8 mouse cellular contexts compared by ENCODE assay signal in genomic region chr11:98863751-98864429, GRCm38 (mm10). TPM values are rescaled to one million over a fixed set of nuclear protein-coding genes. Genes with fewer than 3 reads are reported as not detected.
DNase-seq lines count a peak whose midpoint lies in the region; ATAC-seq and TF ChIP-seq lines count a peak whose summit lies in the region.

No protein-coding gene starts in this region.

- H3K27ac ChIP-seq in heart, embryonic 10.5 days: peak overlapping the region; percentile 97
- peak overlapping the region; percentile 75; the same call in 1 of the 2 replicates for H3K27ac ChIP-seq in embryonic fibroblast, embryonic 13.5 days (ENCODE audit: insufficient read depth, low read length)
- peak overlapping the region; percentile 88 for H3K27ac ChIP-seq in hindbrain, postnatal 0 days

- under 1% methylated on average over 38 of the region's 39 CpGs for WGBS in heart, embryonic 10.5 days
- under 1% methylated on average over 36 of the region's 39 CpGs for WGBS in hindbrain, postnatal 0 days

- no peaks in the 10 kb centered on the region for H3K27me3 ChIP-seq in heart, embryonic 10.5 days (ENCODE audit: insufficient read depth, poor library complexity, severe bottlenecking)
- H3K27me3 ChIP-seq in hindbrain, postnatal 0 days (ENCODE audit: insufficient read depth, low read length): no peaks in the 10 kb centered on the region
- H3K27me3 ChIP-seq in myocyte (ENCODE audit: control insufficient read depth, insufficient read depth, insufficient read length): no peaks in the 10 kb centered on the region

- no peaks in the 10 kb centered on the region for H3K9me3 ChIP-seq in heart, embryonic 10.5 days
- no peaks in the 10 kb centered on the region for H3K9me3 ChIP-seq in hindbrain, postnatal 0 days (ENCODE audit: low read length)

- ATAC-seq in hindbrain, postnatal 0 days: peak; percentile 78

- DNase-seq in heart, embryonic 10.5 days (ENCODE audit: low spot score): peak; percentile 89
- DNase-seq in heart, postnatal 25 days (ENCODE audit: low spot score): no peak
- peak; percentile 22 for DNase-seq in MEL-GATA-1-ER (ENCODE audit: extremely low read depth, low read depth)
- DNase-seq in hindbrain, postnatal 0 days (ENCODE audit: low spot score): peak; percentile 86
- peak; percentile 66 for DNase-seq in liver
- DNase-seq in thymus, postnatal 4 days: peak; percentile 81

- H3ac ChIP-seq in myocyte (ENCODE audit: control insufficient read depth, insufficient read length): peak overlapping the region; percentile 47

- intact Hi-C loops in heart, postnatal 25 days (cut with DNase I): loop anchor here (5.0 kb wide), 1 partner anchor 108 kb away; no protein-coding TSS in a partner anchor

- H3K4me3 ChIP-seq in heart, embryonic 10.5 days: peak overlapping the region; percentile 92
- H3K4me3 ChIP-seq in embryonic fibroblast, embryonic 13.5 days (ENCODE audit: insufficient read depth, low read length): peak overlapping the region; percentile 55
- peak overlapping the region; percentile 51 for H3K4me3 ChIP-seq in hindbrain, postnatal 0 days (ENCODE audit: low read length)
- H3K4me3 ChIP-seq in myocyte: peak overlapping the region; percentile 84

- H3K36me3 ChIP-seq in heart, embryonic 10.5 days: peaks cover 28% of the 10 kb centered on the region
- H3K36me3 ChIP-seq in hindbrain, postnatal 0 days (ENCODE audit: insufficient read depth, low read length): no peaks in the 10 kb centered on the region
- peaks cover 7% of the 10 kb centered on the region for H3K36me3 ChIP-seq in myocyte (ENCODE audit: control insufficient read depth, insufficient read depth)

- no peak for TF ChIP-seq POLR2A in embryonic fibroblast, embryonic 13.5 days (IDR thresholded peaks at IDR 0.05; ENCODE audit: low read depth, low read length)
- TF ChIP-seq POLR2A in myocyte (IDR thresholded peaks at IDR 0.05; ENCODE audit: insufficient read length, low read depth): no peak

- H3K4me1 ChIP-seq in heart, embryonic 10.5 days: peaks cover 27% of the 10 kb centered on the region
- H3K4me1 ChIP-seq in embryonic fibroblast, embryonic 13.5 days (ENCODE audit: control insufficient read depth, insufficient read depth, low read length): 0 out of 2 replicates have a peak, but pooled peaks cover 4% of the 10 kb centered on the region
- peaks cover 9% of the 10 kb centered on the region; the same call in 1 of the 2 replicates for H3K4me1 ChIP-seq in hindbrain, postnatal 0 days (ENCODE audit: insufficient read depth, low read length)

- no peak for TF ChIP-seq CTCF in embryonic fibroblast, embryonic 13.5 days (IDR thresholded peaks at IDR 0.05; ENCODE audit: borderline replicate concordance, insufficient read depth, low read length)
- no peak for TF ChIP-seq CTCF in hindbrain, postnatal 0 days (IDR thresholded peaks at IDR 0.05; ENCODE audit: low read depth)

- H3K79me2 ChIP-seq in myocyte (ENCODE audit: control insufficient read depth, insufficient read depth): peaks cover 25% of the 10 kb centered on the region

- H3K4me2 ChIP-seq in hindbrain, postnatal 0 days (ENCODE audit: low read depth, low read length): peak overlapping the region; percentile 73
- peak overlapping the region; percentile 70 for H3K4me2 ChIP-seq in myocyte (ENCODE audit: low read depth)

- H3K9ac ChIP-seq in hindbrain, postnatal 0 days (replicated peaks; ENCODE audit: low read length): peak overlapping the region; percentile 64

TF ChIP-seq in myocyte, 11 proteins besides CTCF, POLR2A, EP300 and RAD21:
- no peak for TF ChIP-seq TCF3 (IDR thresholded peaks at IDR 0.05; ENCODE audit: insufficient read length, low read depth)
- TF ChIP-seq MYOD1 (IDR thresholded peaks at IDR 0.05; ENCODE audit: control insufficient read depth in 1 of 3, insufficient read length in 2 of 3, low read depth in 2 of 3): no peak

RNA-seq across cellular contexts. Expression of gene Wipf2, which starts 0.5 kb away (rescaled TPM):
- polyA plus RNA-seq in heart, embryonic 10.5 days (2016; fragmentation: Nextera tagmentation; extraction: Ambion mirVana): 2.8 and 4.1 TPM in 2 replicates
- total RNA-seq in heart, postnatal 25 days (2021): 10 to 100 TPM in 1 of 2 experiments, 1 to 10 TPM in 1; 7.8 to 11.2 TPM
- polyA plus RNA-seq in embryonic fibroblast, embryonic 13.5 days (2011; ENCODE audit: insufficient read length, low read depth, missing spikeins): 10.7 and 11.4 TPM in 2 replicates
- total RNA-seq in hindbrain, postnatal 0 days (2014; rRNA removed): 8.1 and 10.4 TPM in 2 replicates
- polyA plus RNA-seq in hindbrain, postnatal 0 days (2015; fragmentation: Nextera tagmentation; extraction: Ambion mirVana): 3.5 and 3.7 TPM in 2 replicates
- polyA plus RNA-seq in myocyte (2012; fragmentation: generic; extraction: Trizol): 5.3 TPM

RNA-seq across cellular contexts. Expression of gene Rapgefl1, which starts 27.3 kb away (rescaled TPM):
- 0.78 and 0.87 TPM in 2 replicates for polyA plus RNA-seq in heart, embryonic 10.5 days (2016; fragmentation: Nextera tagmentation; extraction: Ambion mirVana)
- total RNA-seq in heart, postnatal 25 days (2021): under 1 TPM; 0.60 to 0.78 TPM
- polyA plus RNA-seq in embryonic fibroblast, embryonic 13.5 days (2011; ENCODE audit: insufficient read length, low read depth, missing spikeins): 1.6 and 2.0 TPM in 2 replicates
- total RNA-seq in hindbrain, postnatal 0 days (2014; rRNA removed): 29.5 and 44.1 TPM in 2 replicates
- 11.0 TPM in 2 replicates for polyA plus RNA-seq in hindbrain, postnatal 0 days (2015; fragmentation: Nextera tagmentation; extraction: Ambion mirVana)
- polyA plus RNA-seq in myocyte (2012; fragmentation: generic; extraction: Trizol): 3.5 TPM

RNA-seq across cellular contexts. Expression of gene Cdc6, which starts 43.7 kb away (rescaled TPM):
- 39.3 and 47.7 TPM in 2 replicates for polyA plus RNA-seq in heart, embryonic 10.5 days (2016; fragmentation: Nextera tagmentation; extraction: Ambion mirVana)
- under 1 TPM; 0.28 to 0.52 TPM for total RNA-seq in heart, postnatal 25 days (2021)
- 7.4 and 11.8 TPM in 2 replicates for polyA plus RNA-seq in embryonic fibroblast, embryonic 13.5 days (2011; ENCODE audit: insufficient read length, low read depth, missing spikeins)
- total RNA-seq in hindbrain, postnatal 0 days (2014; rRNA removed): 2.5 and 4.6 TPM in 2 replicates
- polyA plus RNA-seq in hindbrain, postnatal 0 days (2015; fragmentation: Nextera tagmentation; extraction: Ambion mirVana): 3.0 and 3.4 TPM in 2 replicates
- polyA plus RNA-seq in myocyte (2012; fragmentation: generic; extraction: Trizol): 2.6 TPM

RNA-seq across cellular contexts. Expression of gene Casc3, which starts 59.2 kb away (rescaled TPM):
- polyA plus RNA-seq in heart, embryonic 10.5 days (2016; fragmentation: Nextera tagmentation; extraction: Ambion mirVana): 29.5 and 37.2 TPM in 2 replicates
- 10 to 100 TPM; 22.4 to 25.5 TPM for total RNA-seq in heart, postnatal 25 days (2021)
- 29.7 and 36.7 TPM in 2 replicates for polyA plus RNA-seq in embryonic fibroblast, embryonic 13.5 days (2011; ENCODE audit: insufficient read length, low read depth, missing spikeins)
- total RNA-seq in hindbrain, postnatal 0 days (2014; rRNA removed): 24.4 and 74.0 TPM in 2 replicates
- 35.4 and 35.7 TPM in 2 replicates for polyA plus RNA-seq in hindbrain, postnatal 0 days (2015; fragmentation: Nextera tagmentation; extraction: Ambion mirVana)
- polyA plus RNA-seq in myocyte (2012; fragmentation: generic; extraction: Trizol): 22.1 TPM
